Mouse (Mus musculus): ENCODE data around the gene Nploc4. TPM values are rescaled to one million over a fixed set of nuclear protein-coding genes. Genes with fewer than 3 reads are reported as not detected.
A peak's percentile ranks its signal among the peaks of the same experiment; 100 is the strongest.
"Not testable (repeated sequence)": the region's sequence is repeated elsewhere in the genome, so short reads cannot be mapped to it uniquely, and the experiment has no call there.

The Nploc4 gene
- polyA plus RNA-seq, 1 experiment, result 61.8 TPM

DNA sequence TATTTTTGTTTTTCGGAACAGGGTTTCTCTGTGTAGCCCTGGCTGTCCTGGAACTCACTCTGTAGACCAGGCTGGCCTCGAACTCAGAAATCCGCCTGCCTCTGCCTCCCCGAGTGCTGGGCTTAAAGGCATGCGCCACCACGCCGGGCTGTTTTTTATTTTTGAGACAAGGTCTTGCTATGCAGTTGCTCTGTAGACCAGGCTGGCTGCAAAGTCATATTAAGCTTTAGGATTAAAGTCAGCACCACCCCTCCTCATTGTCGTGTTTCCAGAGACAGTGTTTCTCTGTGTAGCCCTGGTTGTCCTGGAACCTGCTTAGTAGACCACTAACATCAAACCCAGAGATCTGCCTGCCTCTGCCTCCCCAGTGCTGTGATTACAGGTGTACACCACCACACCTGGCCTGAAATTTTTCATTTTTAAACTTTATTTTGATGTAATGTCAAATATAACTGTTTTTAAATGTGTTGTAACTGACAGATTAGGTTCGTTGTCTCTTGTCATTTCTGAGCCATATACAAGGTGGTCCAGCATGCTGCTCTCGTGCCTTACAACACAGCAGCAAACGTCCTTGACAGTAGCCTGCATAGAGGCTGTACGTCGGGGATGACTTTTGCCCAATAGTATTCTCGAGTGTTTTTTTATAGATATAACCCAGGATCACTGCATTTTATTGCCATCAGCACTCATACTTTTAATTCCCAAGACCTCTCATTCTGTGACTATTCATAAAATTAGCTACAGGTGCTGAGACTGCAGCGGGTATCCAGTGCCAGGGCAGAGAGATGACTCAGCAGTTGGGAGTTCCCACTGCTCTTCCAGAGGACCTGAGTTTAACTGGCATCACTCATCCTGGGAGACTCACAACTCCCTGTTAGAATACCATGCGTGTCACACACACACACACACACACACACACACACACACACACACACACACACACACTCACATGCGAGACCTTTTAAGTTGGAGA lies 82.9 kb downstream of the Nploc4 start:
- peaks cover 2% of the 10 kb centered on the region for H3K79me3 ChIP-seq (ENCODE audit: low read depth)
- TF ChIP-seq MYOG (IDR thresholded peaks at IDR 0.05; ENCODE audit: control insufficient read depth, extremely low read depth, insufficient read length) (no peak), FOSL1 (IDR thresholded peaks at IDR 0.05; ENCODE audit: insufficient read depth, low read length, poor library complexity, severe bottlenecking) (no peak), CEBPB (IDR thresholded peaks at IDR 0.05; ENCODE audit: low read depth) (no peak), USF1 (IDR thresholded peaks at IDR 0.05; ENCODE audit: low read depth) (no peak), MAX (IDR thresholded peaks at IDR 0.05) (no peak), CTCF (IDR thresholded peaks at IDR 0.05; ENCODE audit: control insufficient read depth, insufficient read depth, insufficient read length) (no peak), MYOD1 (IDR thresholded peaks at IDR 0.05; ENCODE audit: control insufficient read depth, insufficient read length, low read depth) (no peak)
- H3K79me2 ChIP-seq (ENCODE audit: control insufficient read depth, insufficient read depth), result peaks cover 20% of the 10 kb centered on the region
- no peak overlapping the region for H3ac ChIP-seq (ENCODE audit: control insufficient read depth, insufficient read length, low read depth)
- H3K27me3 ChIP-seq (ENCODE audit: control insufficient read depth, insufficient read depth, insufficient read length), result no peaks in the 10 kb centered on the region
- H3K4me3 ChIP-seq (ENCODE audit: insufficient read depth, poor library complexity, severe bottlenecking), result no peak overlapping the region
- no peaks in the 10 kb centered on the region for H3K36me3 ChIP-seq (ENCODE audit: control insufficient read depth, insufficient read depth)

GRCm38 (mm10) chr11:120353500-120354303 lies 83.8 kb downstream of the Nploc4 start:
- peak; percentile 29 for TF ChIP-seq MYOD1 (IDR thresholded peaks at IDR 0.05; ENCODE audit: control insufficient read depth, insufficient read length, low read depth)
- no peak for TF ChIP-seq MYOG (IDR thresholded peaks at IDR 0.05; ENCODE audit: control insufficient read depth, extremely low read depth, insufficient read length)
- peak; percentile 79 for TF ChIP-seq CTCF (IDR thresholded peaks at IDR 0.05; ENCODE audit: control insufficient read depth, insufficient read depth, insufficient read length)
- no peak for TF ChIP-seq CEBPB (IDR thresholded peaks at IDR 0.05; ENCODE audit: low read depth)
- TF ChIP-seq MAX (IDR thresholded peaks at IDR 0.05), result peak; percentile 48
- peak; percentile 75 for TF ChIP-seq FOSL1 (IDR thresholded peaks at IDR 0.05; ENCODE audit: insufficient read depth, low read length, poor library complexity, severe bottlenecking)
- no peaks in the 10 kb centered on the region for H3K27me3 ChIP-seq (ENCODE audit: control insufficient read depth, insufficient read depth, insufficient read length)
- H3K79me2 ChIP-seq (ENCODE audit: control insufficient read depth, insufficient read depth), result peaks cover 29% of the 10 kb centered on the region
- H3K79me3 ChIP-seq (ENCODE audit: low read depth), result peaks cover 10% of the 10 kb centered on the region
- H3K36me3 ChIP-seq (ENCODE audit: control insufficient read depth, insufficient read depth), result no peaks in the 10 kb centered on the region
- no peak overlapping the region for H3K4me3 ChIP-seq (ENCODE audit: insufficient read depth, poor library complexity, severe bottlenecking)
- peak overlapping the region; percentile 8 for H3ac ChIP-seq (ENCODE audit: control insufficient read depth, insufficient read length, low read depth)

GRCm38 (mm10) chr11:120352571-120353290 lies 84.8 kb downstream of the Nploc4 start:
- Histone ChIP-seq H3K79me3 (ENCODE audit: low read depth) (peaks cover 13% of the 10 kb centered on the region), H3K36me3 (ENCODE audit: control insufficient read depth, insufficient read depth) (no peaks in the 10 kb centered on the region), H3K27me3 (ENCODE audit: control insufficient read depth, insufficient read depth, insufficient read length) (no peaks in the 10 kb centered on the region), H3ac (ENCODE audit: control insufficient read depth, insufficient read length, low read depth) (peak overlapping the region; percentile 0), H3K79me2 (ENCODE audit: control insufficient read depth, insufficient read depth) (peaks cover 39% of the 10 kb centered on the region), H3K4me3 (ENCODE audit: insufficient read depth, poor library complexity, severe bottlenecking) (no peak overlapping the region)
- TF ChIP-seq USF1 (IDR thresholded peaks at IDR 0.05; ENCODE audit: low read depth) (no peak), MAX (IDR thresholded peaks at IDR 0.05) (peak; percentile 32)

- not testable (repeated sequence) for H3ac ChIP-seq (ENCODE audit: control insufficient read depth, insufficient read length, low read depth); H3K36me3 ChIP-seq (ENCODE audit: control insufficient read depth, insufficient read depth); H3K4me3 ChIP-seq (ENCODE audit: insufficient read depth, poor library complexity, severe bottlenecking); H3K27me3 ChIP-seq (ENCODE audit: control insufficient read depth, insufficient read depth, insufficient read length)
- Histone ChIP-seq H3K79me3 (ENCODE audit: low read depth) (peaks cover 19% of the 10 kb centered on the region), H3K79me2 (ENCODE audit: control insufficient read depth, insufficient read depth) (peaks cover 46% of the 10 kb centered on the region)
Measured at GRCm38 (mm10) chr11:120352093-120352350, 85.5 kb downstream of the Nploc4 start.

- H3ac ChIP-seq (ENCODE audit: control insufficient read depth, insufficient read length, low read depth), result peak overlapping the region; percentile 53
- H3K79me3 ChIP-seq (ENCODE audit: low read depth), result peaks cover 22% of the 10 kb centered on the region
- peaks cover 52% of the 10 kb centered on the region for H3K79me2 ChIP-seq (ENCODE audit: control insufficient read depth, insufficient read depth)
- TF ChIP-seq FOSL1 (IDR thresholded peaks at IDR 0.05; ENCODE audit: insufficient read depth, low read length, poor library complexity, severe bottlenecking) (no peak), CEBPB (IDR thresholded peaks at IDR 0.05; ENCODE audit: low read depth) (no peak), MYOG (IDR thresholded peaks at IDR 0.05; ENCODE audit: control insufficient read depth, extremely low read depth, insufficient read length) (no peak), MYOD1 (IDR thresholded peaks at IDR 0.05; ENCODE audit: control insufficient read depth, insufficient read length, low read depth) (no peak), MAX (IDR thresholded peaks at IDR 0.05) (no peak), CTCF (IDR thresholded peaks at IDR 0.05; ENCODE audit: control insufficient read depth, insufficient read depth, insufficient read length) (no peak), USF1 (IDR thresholded peaks at IDR 0.05; ENCODE audit: low read depth) (no peak)
- no peaks in the 10 kb centered on the region for H3K27me3 ChIP-seq (ENCODE audit: control insufficient read depth, insufficient read depth, insufficient read length)
- H3K4me3 ChIP-seq (ENCODE audit: insufficient read depth, poor library complexity, severe bottlenecking), result no peak overlapping the region
- H3K36me3 ChIP-seq (ENCODE audit: control insufficient read depth, insufficient read depth), result peaks cover 11% of the 10 kb centered on the region
Measured at GRCm38 (mm10) chr11:120351250-120352092, 86.0 kb downstream of the Nploc4 start.

Measured in C2C12 (cell line).